Mouse (Mus musculus): Measurements from ENCODE around the gene Dact1.

Gene Dact1

GRCm38 (mm10) chr12:71337896-71338463, 28.3 kb downstream of the Dact1 start:
- no peak for DNase-seq (ENCODE audit: low spot score)

- no peak for DNase-seq (ENCODE audit: low spot score)
Measured at GRCm38 (mm10) chr12:71339142-71339848, 29.6 kb downstream of the Dact1 start.

GRCm38 (mm10) chr12:71342397-71342796, 32.7 kb downstream of the Dact1 start:
- no peak for DNase-seq (ENCODE audit: low spot score)

- DNase-seq (ENCODE audit: low spot score), result no peak
Measured at GRCm38 (mm10) chr12:71345471-71345870, 35.8 kb downstream of the Dact1 start.

GRCm38 (mm10) chr12:71346071-71346470, 36.4 kb downstream of the Dact1 start:
- no peak for DNase-seq (ENCODE audit: low spot score)

- no peak for DNase-seq (ENCODE audit: low spot score)
Measured at GRCm38 (mm10) chr12:71348401-71348896, 38.8 kb downstream of the Dact1 start.

GRCm38 (mm10) chr12:71350077-71350476, 40.4 kb downstream of the Dact1 start:
- DNase-seq (ENCODE audit: low spot score), result no peak

- no peak for DNase-seq (ENCODE audit: low spot score)
Measured at GRCm38 (mm10) chr12:71354656-71355055, 45.0 kb downstream of the Dact1 start.

- no peak for DNase-seq (ENCODE audit: low spot score)
Measured at GRCm38 (mm10) chr12:71355092-71355491, 45.4 kb downstream of the Dact1 start.

- no peak for DNase-seq (ENCODE audit: low spot score)
Measured at GRCm38 (mm10) chr12:71361616-71362015, 51.9 kb downstream of the Dact1 start.

- no peak for DNase-seq (ENCODE audit: low spot score)
Measured at GRCm38 (mm10) chr12:71362425-71362824, 52.7 kb downstream of the Dact1 start.

- no peak for DNase-seq (ENCODE audit: low spot score)
Measured at GRCm38 (mm10) chr12:71364106-71364505, 54.4 kb downstream of the Dact1 start.

- no peak for DNase-seq (ENCODE audit: low spot score)
Measured at GRCm38 (mm10) chr12:71364531-71364930, 54.8 kb downstream of the Dact1 start.

GRCm38 (mm10) chr12:71365208-71365607, 55.5 kb downstream of the Dact1 start:
- no peak for DNase-seq (ENCODE audit: low spot score)

GRCm38 (mm10) chr12:71366175-71366574, 56.5 kb downstream of the Dact1 start:
- no peak for DNase-seq (ENCODE audit: low spot score)

GRCm38 (mm10) chr12:71368631-71369030, 58.9 kb downstream of the Dact1 start:
- DNase-seq (ENCODE audit: low spot score), result no peak

All from urinary bladder, postnatal 10 days (tissue).